Mouse (Mus musculus) central nervous system, embryonic 11.5 days (tissue): ENCODE measurements around the gene Dnaaf3. TPM values are rescaled to one million over a fixed set of nuclear protein-coding genes. Genes with fewer than 3 reads are reported as not detected.

ENCODE experiments used
- polyA plus RNA-seq: library from polyadenylated mRNA; depleted of rRNA; stranded (reverse); fragments of >200 nt; gene quantifications from 2 replicates; pipeline ENCODE4 v1.2.3, GENCODE M21; 2012; rRNA removed

Gene Dnaaf3
- polyA plus RNA-seq: 6.1 and 6.7 TPM in 2 replicates

DNA sequence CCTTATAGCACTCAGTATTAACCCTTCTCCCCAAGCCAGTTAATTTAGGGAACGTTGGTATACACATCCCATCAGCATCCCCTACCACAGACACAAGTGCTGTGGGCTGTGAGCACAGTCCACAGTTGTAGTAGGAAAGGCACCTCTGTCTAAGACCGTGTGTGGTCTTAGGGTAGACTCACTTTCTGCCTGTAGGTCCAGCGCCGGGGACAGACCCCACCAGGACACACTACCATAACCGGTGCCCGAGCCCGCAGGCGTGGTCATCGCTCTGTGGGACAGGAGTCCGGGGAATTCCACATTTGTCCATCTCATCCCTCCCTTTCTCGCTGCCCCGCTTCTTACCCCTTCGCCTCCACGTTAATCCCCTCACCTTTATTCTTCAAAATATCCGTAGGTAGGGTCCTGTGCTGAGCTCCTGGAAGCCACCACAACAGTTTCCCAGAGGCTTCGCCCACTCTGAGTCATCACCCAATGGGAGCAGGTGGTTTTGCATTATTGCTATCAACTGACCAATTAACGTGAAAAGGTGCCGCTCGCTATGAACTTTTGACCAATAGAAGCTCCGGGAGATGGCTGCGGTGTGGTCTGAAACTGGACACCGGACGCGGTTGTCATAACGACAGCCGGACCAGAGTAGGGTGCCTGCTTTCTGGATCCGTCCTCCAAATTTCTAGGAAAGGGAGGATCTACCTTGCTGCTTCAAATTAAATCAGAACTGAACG, at the start of gene Dnaaf3:
Dnaaf3 (minus strand) TSS at position 449 of the 725 bp plus-strand sequence.

DNA sequence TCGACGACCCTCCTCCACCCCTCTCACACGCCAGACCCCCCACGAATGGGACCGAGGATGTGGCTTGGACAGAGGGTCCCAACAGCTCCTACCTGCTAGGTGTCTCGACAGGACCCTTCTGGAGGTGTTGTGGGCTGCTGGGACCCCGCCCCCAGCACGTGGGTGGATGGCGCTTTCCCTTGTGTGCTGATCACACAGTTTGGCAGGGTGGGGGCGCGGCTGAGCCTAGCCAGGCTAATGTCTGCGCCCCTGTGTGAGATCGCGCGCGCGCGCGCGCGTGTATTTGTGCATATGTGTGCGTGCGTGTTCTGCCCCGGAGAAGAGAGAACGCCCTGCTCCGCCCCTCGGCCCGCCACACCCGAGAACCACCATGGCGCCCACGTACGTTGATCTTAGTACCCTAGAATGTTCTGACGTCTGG, 15.0 kb upstream of the Dnaaf3 start, which contains the start of gene Syt5:
Syt5 (minus strand) TSS at position 321 of the 421 bp plus-strand sequence.

DNA sequence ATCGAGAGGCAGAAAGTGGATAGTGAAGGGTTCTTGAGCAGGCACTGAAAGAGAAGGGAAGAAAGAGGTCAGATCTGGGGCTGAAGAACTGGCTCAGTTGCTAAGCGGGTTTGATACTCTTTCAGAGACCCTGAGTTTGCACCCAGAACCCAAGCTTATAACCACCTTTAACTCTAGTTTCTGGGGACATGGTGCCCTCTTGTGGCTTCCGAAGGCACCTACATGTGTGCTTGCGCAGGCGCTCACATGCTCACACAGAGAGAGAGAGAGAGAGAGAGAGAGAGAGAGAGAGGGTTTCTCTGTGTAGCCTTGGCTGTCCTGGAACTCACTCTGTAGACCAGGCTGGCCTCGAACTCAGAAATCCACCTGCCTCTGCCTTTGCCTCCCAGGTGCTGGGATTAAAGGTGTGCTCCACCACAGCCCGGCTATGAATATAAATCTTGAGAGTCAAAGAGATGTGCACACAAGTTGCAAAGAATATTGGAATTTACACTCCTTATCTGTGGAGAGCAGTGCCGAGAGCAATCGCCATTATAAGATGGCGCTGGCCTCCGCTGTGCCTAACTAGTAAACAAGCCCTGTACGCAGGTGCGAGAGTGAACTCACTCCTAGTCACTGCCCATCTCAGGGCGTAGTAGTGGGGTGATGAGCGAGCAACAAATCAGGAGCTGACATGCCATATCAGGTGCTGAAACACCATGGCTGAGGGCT, 7.9 kb downstream of the Dnaaf3 start, which contains the start of gene Tnni3:
Tnni3 (minus strand) TSS at position 18 of the 711 bp plus-strand sequence.

GRCm38 (mm10) chr7:4516332-4517050, 15.8 kb downstream of the Dnaaf3 start, which contains the start of gene Tnnt1:
TSS of gene Tnnt1 (minus strand) at chr7:4516382.

GRCm38 (mm10) chr7:4501558-4502397, 30.5 kb downstream of the Dnaaf3 start, which contains the start of gene Ppp1r12c:
TSS of gene Ppp1r12c (minus strand) at chr7:4501680.

Other genes with a start within 250 kb of the Dnaaf3 start
- gene Ncr1, start 194.7 kb downstream of the Dnaaf3 start, polyA plus RNA-seq: not detected in 2 replicates
- 0.22 and 0.39 TPM in 2 replicates for gene Gp6, start 134.7 kb downstream of the Dnaaf3 start, polyA plus RNA-seq
- gene Rdh13, start 86.8 kb downstream of the Dnaaf3 start, polyA plus RNA-seq: 26.7 and 28.3 TPM in 2 replicates
- gene Eps8l1, start 71.8 kb downstream of the Dnaaf3 start, polyA plus RNA-seq: 1.7 and 4.5 TPM in 2 replicates
- gene Ppp1r12c, start 30.8 kb downstream of the Dnaaf3 start, polyA plus RNA-seq: 92.1 and 120 TPM in 2 replicates
- 19.4 and 82.3 TPM in 2 replicates for gene Tnnt1, start 16.1 kb downstream of the Dnaaf3 start, polyA plus RNA-seq
- 28.7 and 43.3 TPM in 2 replicates for gene Tnni3, start 8.2 kb downstream of the Dnaaf3 start, polyA plus RNA-seq
- 11.1 and 11.5 TPM in 2 replicates for gene Syt5, start 15.1 kb upstream of the Dnaaf3 start, polyA plus RNA-seq
- gene Ptprh, start 71.6 kb upstream of the Dnaaf3 start, polyA plus RNA-seq: 0.14 and 0.18 TPM in 2 replicates
- gene Tmem86b, start 99.0 kb upstream of the Dnaaf3 start, polyA plus RNA-seq: 25.3 and 29.9 TPM in 2 replicates
- 80.4 and 91.8 TPM in 2 replicates for gene Ppp6r1, start 126.6 kb upstream of the Dnaaf3 start, polyA plus RNA-seq
- gene Hspbp1, start 152.6 kb upstream of the Dnaaf3 start, polyA plus RNA-seq: 57.7 and 58.5 TPM in 2 replicates
- 43.1 and 53.5 TPM in 2 replicates for gene Brsk1, start 158.2 kb upstream of the Dnaaf3 start, polyA plus RNA-seq
- gene Tmem150b, start 192.8 kb upstream of the Dnaaf3 start, polyA plus RNA-seq: 0.12 TPM in 1 of 2 replicates, not detected in the other
- gene Kmt5c, start 207.7 kb upstream of the Dnaaf3 start, polyA plus RNA-seq: 164 and 180 TPM in 2 replicates
- 73.2 and 102 TPM in 2 replicates for gene Cox6b2, start 220.6 kb upstream of the Dnaaf3 start, polyA plus RNA-seq
- not detected in 2 replicates for gene Fam71e2, start 238.8 kb upstream of the Dnaaf3 start, polyA plus RNA-seq